Mouse (Mus musculus) erythroid progenitor cell, adult 5-6 weeks (primary cell): ENCODE results near the gene Chn2. TPM values are rescaled to one million over a fixed set of nuclear protein-coding genes. Genes with fewer than 3 reads are reported as not detected.

Experiments used
- ATAC-seq: replicated peaks from 2 replicates; pipeline ENCODE4 v1.8.0; 2016; ENCODE audit warnings: moderate number of reproducible peaks, mild to moderate bottlenecking, moderate TSS enrichment, inconsistent platforms; ENCODE audit not compliant: poor library complexity, low FRiP score, severe bottlenecking
- total RNA-seq, 2 experiments: library from RNA; stranded (forward) in 1 of 2; stranded (reverse) in 1 of 2; fragments of 150-400 nt in 1 of 2; fragments of 186-747, 209-891 nt in 1 of 2; gene quantifications; 2 replicates each; pipeline versions ENCODE4 v1.2.3 to v1.2.4; 2015 to 2017; ENCODE audit warnings: low replicate concordance in 2 of 2

Gene Chn2
- total RNA-seq, 2 experiments from 2014 or later: 4.8 to 6.7 TPM

- no peak for ATAC-seq
Observed at GRCm38 (mm10) chr6:54325246-54325885, 286.0 kb downstream of the Chn2 start, which contains the start of gene Prr15. Prr15 (plus strand) TSS chr6:54325835.

GRCm38 (mm10) chr6:54326671-54327625 is 287.6 kb downstream of the Chn2 start:
- no peak for ATAC-seq

- ATAC-seq: no peak
Observed at GRCm38 (mm10) chr6:54327626-54328003, 288.3 kb downstream of the Chn2 start.

GRCm38 (mm10) chr6:54328783-54329182 is 289.4 kb downstream of the Chn2 start:
- ATAC-seq: no peak

- no peak for ATAC-seq
Observed at GRCm38 (mm10) chr6:54329598-54329997, 290.2 kb downstream of the Chn2 start.

- no peak for ATAC-seq
Observed at GRCm38 (mm10) chr6:54330166-54330565, 290.8 kb downstream of the Chn2 start.

- ATAC-seq: no peak
Observed at GRCm38 (mm10) chr6:54331765-54332164, 292.4 kb downstream of the Chn2 start.

- no peak for ATAC-seq
Observed at GRCm38 (mm10) chr6:54332203-54332602, 292.8 kb downstream of the Chn2 start.

- ATAC-seq: no peak
Observed at GRCm38 (mm10) chr6:54333116-54333651, 293.8 kb downstream of the Chn2 start.

GRCm38 (mm10) chr6:54333652-54334396 is 294.5 kb downstream of the Chn2 start:
- no peak for ATAC-seq

- no peak for ATAC-seq
Observed at GRCm38 (mm10) chr6:54337321-54337720, 298.0 kb downstream of the Chn2 start.

- ATAC-seq: no peak
Observed at GRCm38 (mm10) chr6:54341133-54341532, 301.8 kb downstream of the Chn2 start.

- ATAC-seq: no peak
Observed at GRCm38 (mm10) chr6:54342223-54342622, 302.9 kb downstream of the Chn2 start.

Other genes with a start within 250 kb of the Chn2 start
- not detected in 2 replicates for gene Tril, start 218.7 kb upstream of the Chn2 start, total RNA-seq (2015; ENCODE audit: low replicate concordance)
- not detected in 2 replicates for gene Tril, start 218.7 kb upstream of the Chn2 start, total RNA-seq (2017; ENCODE audit: low replicate concordance)
- gene Cpvl, start 60.9 kb upstream of the Chn2 start, total RNA-seq (2015; ENCODE audit: low replicate concordance): not detected in 2 replicates
- gene Cpvl, start 60.9 kb upstream of the Chn2 start, total RNA-seq (2017; ENCODE audit: low replicate concordance): not detected in 2 replicates